Mouse (Mus musculus) lung, embryonic 14.5 days (tissue): Measurements from ENCODE around the gene Cilp. TPM values are rescaled to one million over a fixed set of nuclear protein-coding genes. Genes with fewer than 3 reads are reported as not detected.

ENCODE experiments used
- ATAC-seq: fragments of 200-750 bp; cut with Nextera tagmentation; 2 replicates; pipeline ENCODE4 v1.8.0; 2017; ENCODE audit warnings: mild to moderate bottlenecking, moderate TSS enrichment, moderate library complexity; ENCODE audit not compliant: insufficient read depth
- DNase-seq: peaks from one replicate; pipeline ENCODE4 v3.0.0-alpha.2; 2015
- H3K27ac ChIP-seq: fragments of 300-500 bp; sonication (generic); 2 replicates; pipeline ENCODE4 v1.5.1; 2014; ENCODE audit warnings: low read depth, mild to moderate bottlenecking, moderate library complexity
- H3K27me3 ChIP-seq: fragments of 300-500 bp; sonication (generic); 2 replicates; pipeline ENCODE4 v1.6.1; 2014; ENCODE audit warnings: low read length, control low read depth; ENCODE audit not compliant: insufficient read depth
- H3K36me3 ChIP-seq: fragments of 300-500 bp; sonication (generic); 2 replicates; pipeline ENCODE4 v1.6.1; 2014; ENCODE audit warnings: control low read depth; ENCODE audit not compliant: insufficient read depth
- H3K4me1 ChIP-seq: fragments of 300-500 bp; sonication (generic); 2 replicates; pipeline ENCODE4 v1.6.1; 2014; ENCODE audit warnings: antibody characterized with exemption, control low read depth; ENCODE audit not compliant: insufficient read depth
- H3K4me2 ChIP-seq: fragments of 300-500 bp; sonication (generic); 2 replicates; pipeline ENCODE4 v1.6.1; 2014; ENCODE audit warnings: mild to moderate bottlenecking
- H3K4me3 ChIP-seq: fragments of 300-500 bp; sonication (generic); 2 replicates; pipeline ENCODE4 v1.5.1; 2014; ENCODE audit warnings: low read depth, low read length
- H3K9ac ChIP-seq: fragments of 300-500 bp; sonication (generic); 2 replicates; pipeline ENCODE4 v1.6.1; 2014
- H3K9me3 ChIP-seq: fragments of 300-500 bp; sonication (generic); 2 replicates; pipeline ENCODE4 v1.6.1; 2016; ENCODE audit warnings: low read depth, low read length, control low read depth
- CTCF ChIP-seq: IDR thresholded peaks from 2 replicates; pipeline ENCODE4 v1.5.1; 2016; ENCODE audit warnings: antibody characterized with exemption, low read depth
- WGBS: fragments of 180-500 bp; shearing (Covaris S2); extraction: QIAGEN DNeasy Blood & Tissue Kit; methylation state at CpG from one replicate; pipeline ENCODE4 v1.1.7; 2014; 5-methylcytosine and 5-hydroxymethylcytosine counted together
- polyA plus RNA-seq: library from polyadenylated mRNA; unstranded; fragments of >200 nt; fragmentation: Nextera tagmentation; extraction: Ambion mirVana; gene quantifications from 2 replicates; pipeline ENCODE4 v1.2.1, GENCODE M21; 2014

The Cilp gene
- polyA plus RNA-seq, 1 experiment from 2014 or later, result not detected

DNA sequence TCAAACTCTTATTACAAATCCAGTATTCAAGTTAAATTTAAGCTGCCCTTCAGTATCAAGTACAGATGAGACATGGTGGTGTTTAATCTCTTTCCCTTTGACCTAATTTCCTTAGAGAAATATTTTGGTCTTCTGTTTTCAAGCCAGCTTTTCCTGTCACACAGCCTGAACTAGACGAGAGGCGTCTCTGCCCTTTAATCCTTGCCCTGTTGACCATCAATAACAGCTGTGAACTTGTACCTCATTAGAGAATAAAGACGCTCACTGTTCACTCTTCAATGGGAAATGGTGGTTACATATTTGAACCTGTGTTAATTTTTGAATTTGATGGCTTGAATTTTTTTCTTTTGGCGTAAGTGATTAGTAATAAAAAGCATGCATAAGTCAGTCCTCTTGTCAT lies 39.3 kb downstream of the Cilp start:
- WGBS, result 75% methylated on average over 4 of the region's 4 CpGs
- no peak for TF ChIP-seq CTCF
- no peak for DNase-seq
- no peak for ATAC-seq
- Histone ChIP-seq H3K4me1 (no peaks in the 10 kb centered on the region), H3K36me3 (peaks cover 72% of the 10 kb centered on the region), H3K27me3 (no peaks in the 10 kb centered on the region), H3K9me3 (no peaks in the 10 kb centered on the region), H3K4me3 (no peak overlapping the region), H3K27ac (no peak overlapping the region), H3K9ac (no peak overlapping the region), H3K4me2 (no peak overlapping the region)

DNA sequence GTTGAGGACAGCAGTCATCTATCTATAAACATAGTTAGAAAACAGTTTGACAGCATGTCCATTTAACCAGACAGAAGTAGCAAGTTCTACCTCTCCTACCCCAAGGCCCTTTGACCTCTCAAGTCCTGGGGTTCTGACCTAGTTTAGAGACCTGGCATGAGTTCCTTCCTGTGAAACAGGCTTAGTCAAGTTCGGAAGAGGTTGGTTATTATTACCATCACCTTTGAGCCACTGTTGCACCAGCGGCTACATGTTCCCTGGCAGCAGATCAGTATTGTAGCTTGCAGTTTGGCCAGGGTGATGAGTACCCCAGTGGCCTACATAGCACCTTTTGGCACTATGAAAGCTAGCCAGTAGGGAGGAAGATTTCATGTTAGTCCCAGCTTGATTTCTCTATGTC lies 41.7 kb downstream of the Cilp start:
- TF ChIP-seq CTCF, result no peak
- Histone ChIP-seq H3K4me1 (no peaks in the 10 kb centered on the region), H3K4me3 (no peak overlapping the region), H3K36me3 (peaks cover 67% of the 10 kb centered on the region), H3K27ac (no peak overlapping the region), H3K27me3 (no peaks in the 10 kb centered on the region), H3K9ac (no peak overlapping the region), H3K4me2 (no peak overlapping the region), H3K9me3 (no peaks in the 10 kb centered on the region)
- ATAC-seq (no peak), DNase-seq (no peak)
- 93% methylated on average over 2 of the region's 2 CpGs for WGBS

GRCm38 (mm10) chr9:65308011-65308410 lies 43.0 kb downstream of the Cilp start:
- TF ChIP-seq CTCF, result no peak
- no peak for ATAC-seq
- H3K36me3 ChIP-seq, result peaks cover 66% of the 10 kb centered on the region
- no peak overlapping the region for H3K9ac ChIP-seq
- H3K9me3 ChIP-seq, result no peaks in the 10 kb centered on the region
- DNase-seq, result no peak
- no peak overlapping the region for H3K4me2 ChIP-seq
- H3K27me3 ChIP-seq, result no peaks in the 10 kb centered on the region
- H3K4me3 ChIP-seq, result no peak overlapping the region
- H3K27ac ChIP-seq, result no peak overlapping the region
- H3K4me1 ChIP-seq, result no peaks in the 10 kb centered on the region
- WGBS, result 83% methylated on average over 1 of the region's 1 CpGs

DNA sequence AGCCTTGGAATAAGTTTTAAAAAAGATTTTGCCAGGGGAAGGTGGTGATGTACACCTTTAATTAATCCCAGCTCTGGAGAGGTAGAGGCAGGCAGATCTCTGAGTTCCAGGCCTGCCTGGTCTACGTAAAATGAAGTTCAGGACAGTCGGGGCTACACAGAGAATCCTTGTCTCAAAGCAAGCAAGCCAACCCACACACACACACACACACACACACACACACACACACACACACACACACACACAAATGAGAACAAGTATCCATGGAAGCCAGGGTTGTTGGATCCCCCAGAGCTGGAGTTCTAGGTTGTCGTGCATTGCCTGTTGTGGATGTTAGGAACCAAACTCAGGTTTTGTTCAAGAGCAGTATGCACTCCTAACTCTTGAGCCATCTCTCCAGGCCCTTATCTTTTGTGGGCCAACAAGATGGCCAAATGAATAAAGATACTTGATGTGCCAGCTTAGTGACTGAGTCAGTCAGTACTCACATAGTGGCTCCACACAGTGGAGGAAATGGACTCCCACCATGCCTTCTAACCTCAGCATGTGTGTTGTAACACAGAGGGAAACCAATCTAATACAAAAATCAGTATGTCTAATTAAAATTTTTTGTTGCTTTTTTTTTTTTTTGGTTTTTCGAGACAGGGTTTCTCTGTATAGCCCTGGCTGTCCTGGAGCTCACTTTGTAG lies 47.8 kb downstream of the Cilp start:
- ATAC-seq (no peak), DNase-seq (no peak)
- Histone ChIP-seq H3K4me3 (no peak overlapping the region), H3K36me3 (peaks cover 68% of the 10 kb centered on the region), H3K4me2 (no peak overlapping the region), H3K9me3 (no peaks in the 10 kb centered on the region), H3K27ac (no peak overlapping the region), H3K9ac (no peak overlapping the region), H3K4me1 (no peaks in the 10 kb centered on the region), H3K27me3 (no peaks in the 10 kb centered on the region)
- WGBS, result 95% methylated on average over 4 of the region's 4 CpGs
- no peak for TF ChIP-seq CTCF

GRCm38 (mm10) chr9:65313846-65314245 lies 48.9 kb downstream of the Cilp start:
- H3K9ac ChIP-seq, result no peak overlapping the region
- no peak overlapping the region for H3K4me3 ChIP-seq
- DNase-seq (no peak), ATAC-seq (no peak)
- no peak for TF ChIP-seq CTCF
- H3K9me3 ChIP-seq, result no peaks in the 10 kb centered on the region
- no peak overlapping the region for H3K4me2 ChIP-seq
- no peaks in the 10 kb centered on the region for H3K27me3 ChIP-seq
- no peak overlapping the region for H3K27ac ChIP-seq
- 90% methylated on average over 1 of the region's 1 CpGs for WGBS
- peaks cover 68% of the 10 kb centered on the region for H3K36me3 ChIP-seq
- no peaks in the 10 kb centered on the region for H3K4me1 ChIP-seq

- no peak overlapping the region for H3K4me3 ChIP-seq
- H3K36me3 ChIP-seq, result peaks cover 67% of the 10 kb centered on the region
- H3K4me2 ChIP-seq, result no peak overlapping the region
- ATAC-seq (no peak), DNase-seq (no peak)
- WGBS, result 75% methylated on average over 11 of the region's 11 CpGs
- no peaks in the 10 kb centered on the region for H3K4me1 ChIP-seq
- no peaks in the 10 kb centered on the region for H3K27me3 ChIP-seq
- no peak overlapping the region for H3K27ac ChIP-seq
- no peak overlapping the region for H3K9ac ChIP-seq
- TF ChIP-seq CTCF, result no peak
- H3K9me3 ChIP-seq, result no peaks in the 10 kb centered on the region
Measured at GRCm38 (mm10) chr9:65322255-65322900, 57.4 kb downstream of the Cilp start.

GRCm38 (mm10) chr9:65325971-65326370 lies 61.0 kb downstream of the Cilp start:
- no peak for DNase-seq
- ATAC-seq, result no peak

More at GRCm38 (mm10) chr9:65325971-65326370, 61.0 kb downstream of the Cilp start:
- Histone ChIP-seq H3K4me1 (no peaks in the 10 kb centered on the region), H3K4me3 (no peak overlapping the region), H3K36me3 (peaks cover 78% of the 10 kb centered on the region), H3K27me3 (no peaks in the 10 kb centered on the region), H3K9me3 (no peaks in the 10 kb centered on the region), H3K9ac (no peak overlapping the region), H3K4me2 (no peak overlapping the region), H3K27ac (no peak overlapping the region)
- TF ChIP-seq CTCF, result no peak
